In genomic region chr2:155710557-155710956, GRCm38 (mm10) we compare ENCODE assay signal across 30 mouse cellular contexts. TPM values are rescaled to one million over a fixed set of nuclear protein-coding genes. Genes with fewer than 3 reads are reported as not detected.
DNase-seq lines count a peak whose midpoint lies in the region; ATAC-seq and TF ChIP-seq lines count a peak whose summit lies in the region.
"Had no signal": no experiment of that assay in that cellular context is flagged by ENCODE, and none has a peak within 500 bp of the region (broad histone marks: within the 10 kb centered on the region; RNA-seq: fewer than 3 reads in every experiment).

No protein-coding gene starts in this region.

- H3K27ac ChIP-seq in kidney, postnatal 0 days, result no peak overlapping the region
- H3K27ac ChIP-seq: forebrain, embryonic 10.5 days; forebrain, embryonic 13.5 days; heart, embryonic 15.5 days; hindbrain, embryonic 12.5 days; hindbrain, embryonic 15.5 days; intestine, embryonic 15.5 days had no signal

- H3K4me1 ChIP-seq in kidney, postnatal 0 days (replicated peaks; ENCODE audit: insufficient read depth, low read length), result no peaks in the 10 kb centered on the region
- H3K4me1 ChIP-seq: forebrain, embryonic 10.5 days; hindbrain, embryonic 12.5 days; hindbrain, embryonic 15.5 days; intestine, embryonic 15.5 days had no signal

- no peaks in the 10 kb centered on the region for H3K9me3 ChIP-seq in kidney, postnatal 0 days (replicated peaks; ENCODE audit: low read length)
- H3K9me3 ChIP-seq: forebrain, embryonic 10.5 days; forebrain, embryonic 13.5 days; heart, embryonic 12.5 days; heart, embryonic 15.5 days; hindbrain, embryonic 12.5 days; hindbrain, embryonic 15.5 days; intestine, embryonic 15.5 days had no signal

- H3K27me3 ChIP-seq in kidney, postnatal 0 days (ENCODE audit: insufficient read depth, low read length), result no peaks in the 10 kb centered on the region
- H3K27me3 ChIP-seq: forebrain, embryonic 13.5 days; heart, embryonic 12.5 days; heart, embryonic 15.5 days; hindbrain, embryonic 12.5 days; hindbrain, embryonic 15.5 days; intestine, embryonic 15.5 days had no signal

- WGBS in kidney, postnatal 0 days, result 88% methylated on average over 11 of the region's 11 CpGs

- DNase-seq in kidney, postnatal 0 days (ENCODE audit: low spot score), result no peak
- no peak for DNase-seq in kidney, postnatal 36 days
- DNase-seq in layer of hippocampus, postnatal 25 days (ENCODE audit: extremely low spot score in 1 of 2, low spot score in 1 of 2), result no peak
- DNase-seq in ovary, adult 18-20 months (ENCODE audit: low spot score), result no peak
- DNase-seq: adrenal gland, postnatal 10 days; adrenal gland, postnatal 36 days; cerebellum, adult 18-20 months; cerebellum, adult 9-10 months; cerebellum, postnatal 14 days; gastrocnemius, postnatal 10 days; gastrocnemius, postnatal 36 days; heart, adult 18-20 months; heart, postnatal 14 days; heart, postnatal 4 days had no signal

- H3K36me3 ChIP-seq in kidney, postnatal 0 days (ENCODE audit: insufficient read depth, low read length), result peaks cover 35% of the 10 kb centered on the region; the same call in 1 of the 2 replicates

- no peak overlapping the region for H3K4me2 ChIP-seq in kidney, postnatal 0 days (ENCODE audit: low read length)
- H3K4me2 ChIP-seq: forebrain, embryonic 13.5 days; heart, embryonic 12.5 days; heart, embryonic 15.5 days; hindbrain, embryonic 12.5 days; hindbrain, embryonic 15.5 days; intestine, embryonic 15.5 days had no signal

- no peak for TF ChIP-seq CTCF in kidney, postnatal 0 days (IDR thresholded peaks at IDR 0.05; ENCODE audit: low read depth)

- peak overlapping the region; percentile 13; the same call in 1 of the 2 replicates for H3K9ac ChIP-seq in kidney, postnatal 0 days (ENCODE audit: low read depth, low read length)
- H3K9ac ChIP-seq: forebrain, embryonic 13.5 days; heart, embryonic 12.5 days; heart, embryonic 15.5 days; hindbrain, embryonic 12.5 days; hindbrain, embryonic 15.5 days; intestine, embryonic 15.5 days had no signal

- ATAC-seq in kidney, postnatal 0 days (replicated peaks; ENCODE audit: low FRiP score, low read depth), result no peak
- peak; percentile 69 for ATAC-seq in common myeloid progenitor, adult 5-6 weeks (replicated peaks; ENCODE audit: low read depth, poor library complexity, severe bottlenecking)
- ATAC-seq in hematopoietic stem cell, adult 5-6 weeks (replicated peaks in 1 of 2; ENCODE audit: insufficient read depth in 1 of 2, low FRiP score in 2 of 2, low TSS enrichment in 1 of 2, low read depth in 1 of 2, poor library complexity in 2 of 2, severe bottlenecking in 2 of 2), result peak; percentile 64 to 73; a peak in 2 of 4 replicates
- ATAC-seq: CD4-positive, CD25-positive, alpha-beta regulatory T cell, adult 4 months; forebrain, embryonic 13.5 days; forebrain, embryonic 16.5 days; intestine, embryonic 15.5 days had no signal

- no peak overlapping the region for H3K4me3 ChIP-seq in kidney, postnatal 0 days (replicated peaks; ENCODE audit: low read depth, low read length)
- H3K4me3 ChIP-seq: forebrain, embryonic 10.5 days; forebrain, embryonic 13.5 days; heart, embryonic 12.5 days; heart, embryonic 15.5 days; hindbrain, embryonic 12.5 days; hindbrain, embryonic 15.5 days; intestine, embryonic 15.5 days had no signal

RNA-seq across cellular contexts. Expression of gene Trpc4ap, which starts 18.4 kb away (rescaled TPM):
- polyA plus RNA-seq in kidney, postnatal 0 days (2015; fragmentation: Nextera tagmentation; extraction: Ambion mirVana), result 100 and 102 TPM in 2 replicates
- 73.5 and 77.3 TPM in 2 replicates for total RNA-seq in common myeloid progenitor, adult 5-6 weeks (2017)
- total RNA-seq in hematopoietic stem cell, adult 5-6 weeks (2017), result 82.7 and 112 TPM in 2 replicates
- 100 to 1,000 TPM; 161 to 163 TPM for total RNA-seq in layer of hippocampus, postnatal 25 days (2021)

RNA-seq across cellular contexts. Expression of gene Edem2, which starts 18.7 kb away (rescaled TPM):
- 36.4 and 38.1 TPM in 2 replicates for polyA plus RNA-seq in kidney, postnatal 0 days (2015; fragmentation: Nextera tagmentation; extraction: Ambion mirVana)
- 27.8 and 36.5 TPM in 2 replicates for total RNA-seq in common myeloid progenitor, adult 5-6 weeks (2017)
- total RNA-seq in hematopoietic stem cell, adult 5-6 weeks (2017), result 44.5 and 48.5 TPM in 2 replicates
- total RNA-seq in layer of hippocampus, postnatal 25 days (2021), result 10 to 100 TPM; 19.8 to 22.9 TPM

RNA-seq across cellular contexts. Expression of gene Gm17581, which starts 25.1 kb away (rescaled TPM):
- not detected in 2 replicates for polyA plus RNA-seq in kidney, postnatal 0 days (2015; fragmentation: Nextera tagmentation; extraction: Ambion mirVana)
- total RNA-seq in common myeloid progenitor, adult 5-6 weeks (2017), result not detected in 2 replicates
- not detected in 2 replicates for total RNA-seq in hematopoietic stem cell, adult 5-6 weeks (2017)
- not detected for total RNA-seq in layer of hippocampus, postnatal 25 days (2021)
- total RNA-seq: adrenal gland, adult 18-20 months; adrenal gland, postnatal 10 days; adrenal gland, postnatal 36 days; gastrocnemius, adult 18-20 months; gastrocnemius, postnatal 10 days; gastrocnemius, postnatal 36 days; heart, adult 18-20 months; heart, postnatal 14 days; heart, postnatal 4 days; MEL had no signal
- polyA plus RNA-seq: C2C12; CD4-positive, CD25-positive, alpha-beta regulatory T cell, adult 4 months; embryonic facial prominence, embryonic 14.5 days; forebrain, embryonic 10.5 days; forebrain, embryonic 13.5 days; forebrain, embryonic 16.5 days; heart, embryonic 12.5 days; heart, embryonic 15.5 days; hindbrain, embryonic 12.5 days; hindbrain, embryonic 15.5 days; intestine, embryonic 15.5 days had no signal

RNA-seq across cellular contexts. Expression of gene Procr, which starts 40.4 kb away (rescaled TPM):
- polyA plus RNA-seq in kidney, postnatal 0 days (2015; fragmentation: Nextera tagmentation; extraction: Ambion mirVana), result 6.9 and 7.6 TPM in 2 replicates
- 0.39 and 3.4 TPM in 2 replicates for total RNA-seq in common myeloid progenitor, adult 5-6 weeks (2017)
- 71.9 and 78.0 TPM in 2 replicates for total RNA-seq in hematopoietic stem cell, adult 5-6 weeks (2017)
- total RNA-seq in layer of hippocampus, postnatal 25 days (2021), result under 1 TPM; 0.71 to 0.96 TPM
- polyA plus RNA-seq: CD4-positive, CD25-positive, alpha-beta regulatory T cell, adult 4 months had no signal
